ENCODE assay signal across 8 mouse cellular contexts in the genomic region with DNA sequence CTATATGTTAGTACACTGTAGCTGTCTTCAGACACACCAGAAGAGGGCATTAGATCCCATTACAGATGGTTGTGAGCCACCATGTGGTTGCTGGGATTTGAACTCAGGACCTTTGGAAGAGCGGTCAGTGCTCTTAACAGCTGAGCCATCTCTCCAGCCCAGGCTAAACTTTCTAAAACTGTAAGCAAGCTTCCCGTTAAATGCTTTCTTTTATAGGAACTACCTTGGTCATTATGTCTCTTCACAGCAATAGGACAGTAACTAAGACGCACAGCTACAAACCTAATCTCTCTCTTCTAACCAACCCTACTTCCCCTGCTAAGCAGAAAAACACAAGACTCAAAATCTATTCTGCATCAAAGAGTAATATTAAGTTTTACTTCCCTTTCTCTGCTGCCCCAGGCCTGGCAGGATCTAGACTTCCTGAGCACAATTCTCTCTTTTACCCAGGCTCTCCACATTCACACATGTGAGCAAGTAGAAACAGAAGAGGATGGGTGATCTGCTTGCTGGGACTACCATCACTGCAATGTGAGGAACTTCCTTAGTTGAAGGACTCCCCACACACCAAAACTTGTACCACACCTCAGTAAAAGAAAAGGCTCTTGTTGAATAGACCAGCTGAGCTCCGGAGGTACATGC. TPM values are rescaled to one million over a fixed set of nuclear protein-coding genes. Genes with fewer than 3 reads are reported as not detected.
DNase-seq lines count a peak whose midpoint lies in the region; ATAC-seq and TF ChIP-seq lines count a peak whose summit lies in the region.

No protein-coding gene starts in this region.

- H3K36me3 ChIP-seq in MEL (ENCODE audit: control insufficient read depth in 1 of 2, insufficient read depth in 2 of 2, low read length in 2 of 2) = peaks cover 0 to 7% of the 10 kb centered on the region in 2 experiments; a peak in 2 of 4 replicates
- H3K36me3 ChIP-seq in megakaryocyte, embryonic 14.5 days (replicated peaks; ENCODE audit: low read length) = no peaks in the 10 kb centered on the region

- no peaks in the 10 kb centered on the region for H3K9me3 ChIP-seq in MEL (replicated peaks; ENCODE audit: insufficient read depth, low read length)
- H3K9me3 ChIP-seq in megakaryocyte, embryonic 14.5 days = no peaks in the 10 kb centered on the region

- H3K27me3 ChIP-seq in MEL (ENCODE audit: control insufficient read depth in 1 of 2, insufficient read depth in 2 of 2, low read length in 2 of 2) = no peaks in the 10 kb centered on the region
- no peaks in the 10 kb centered on the region for H3K27me3 ChIP-seq in megakaryocyte, embryonic 14.5 days (replicated peaks)

- H3K4me3 ChIP-seq in MEL (ENCODE audit: control insufficient read depth in 1 of 2, insufficient read depth in 1 of 2, low read depth in 2 of 2, low read length in 2 of 2) = peak overlapping the region; percentile 40 to 54
- peak overlapping the region; percentile 88 for H3K4me3 ChIP-seq in megakaryocyte, embryonic 14.5 days (replicated peaks)

- no peak for TF ChIP-seq RAD21 in MEL (IDR thresholded peaks at IDR 0.05; ENCODE audit: low read depth, low read length)

- H3K4me1 ChIP-seq in MEL (ENCODE audit: control insufficient read depth in 1 of 2, insufficient read depth in 2 of 2, low read length in 2 of 2) = peaks cover 0 to 11% of the 10 kb centered on the region in 2 experiments; a peak in 2 of 4 replicates
- peaks cover 40% of the 10 kb centered on the region for H3K4me1 ChIP-seq in megakaryocyte, embryonic 14.5 days

- peak in 1 of 2 experiments; percentile 19; a peak in 1 of 4 replicates for TF ChIP-seq EP300 in MEL (IDR thresholded peaks at IDR 0.05; ENCODE audit: low read depth in 1 of 2, low read length in 2 of 2)

- peak overlapping the region; percentile 80 for H3K27ac ChIP-seq in MEL (ENCODE audit: control insufficient read depth, low read depth, low read length)

- H3K9ac ChIP-seq in MEL (ENCODE audit: control insufficient read depth, low read depth, low read length, poor library complexity, severe bottlenecking) = peak overlapping the region; percentile 64

- DNase-seq in frontal cortex, postnatal 25 days (ENCODE audit: low spot score in 2 of 2) = no peak
- DNase-seq in MEL (ENCODE audit: low read depth, low spot score) = peak; percentile 83
- no peak for DNase-seq in adrenal gland, adult 2 months
- no peak for DNase-seq in cerebellum, postnatal 4 days (ENCODE audit: low spot score in 2 of 2)
- DNase-seq in thymus, postnatal 0 days (ENCODE audit: low spot score) = no peak

- TF ChIP-seq CTCF in MEL (IDR thresholded peaks at IDR 0.05 in 2 of 3, conservative IDR thresholded peaks at IDR 0.05 in 1 of 3; ENCODE audit: control insufficient read depth in 1 of 3, insufficient read depth in 1 of 3, low read depth in 2 of 3, low read length in 3 of 3, poor library complexity in 1 of 3, severe bottlenecking in 1 of 3) = no peak

- no peaks in the 10 kb centered on the region for H3K79me2 ChIP-seq in MEL (ENCODE audit: control insufficient read depth, insufficient read depth, low read length, poor library complexity)

- no peak for TF ChIP-seq POLR2A in MEL (IDR thresholded peaks at IDR 0.05; ENCODE audit: control insufficient read depth in 1 of 2, insufficient read depth in 1 of 2, low read depth in 1 of 2, low read length in 2 of 2, poor library complexity in 1 of 2)

- ATAC-seq in frontal cortex, adult (ENCODE audit: low TSS enrichment) = peak; percentile 62
- peak; percentile 23 to 63 for ATAC-seq in hematopoietic stem cell, adult 5-6 weeks (replicated peaks in 1 of 2; ENCODE audit: insufficient read depth in 1 of 2, low FRiP score in 2 of 2, low TSS enrichment in 1 of 2, low read depth in 1 of 2, poor library complexity in 2 of 2, severe bottlenecking in 2 of 2)

TF ChIP-seq in MEL, 35 proteins besides CTCF, POLR2A, EP300 and RAD21:
- TF ChIP-seq GATA1 (IDR thresholded peaks at IDR 0.05; ENCODE audit: low read depth, low read length) (0 out of 2 replicates have a peak, but pooled peaks have one; percentile 3), SIN3A (IDR thresholded peaks at IDR 0.05; ENCODE audit: low read length) (no peak), TBP (IDR thresholded peaks at IDR 0.05; ENCODE audit: low read depth, low read length) (peak; percentile 74)
TF ChIP-seq in MEL: peak in this region for 2.

RNA-seq across cellular contexts. Expression of gene Esyt1, which starts 10.1 kb away (rescaled TPM):
- 35.1 and 35.9 TPM in 2 replicates for total RNA-seq in MEL (2012; rRNA removed)
- polyA plus RNA-seq in MEL (2012; ENCODE audit: insufficient read depth in 1 of 2, insufficient read length in 2 of 2, low read depth in 1 of 2, low replicate concordance in 2 of 2, missing spikeins in 1 of 2) = 10 to 100 TPM; 53.4 to 57.0 TPM
- total RNA-seq in hematopoietic stem cell, adult 5-6 weeks (2017) = 70.7 and 75.9 TPM in 2 replicates
- 48.5 and 62.5 TPM in 2 replicates for polyA plus RNA-seq in megakaryocyte, embryonic 14.5 days (2012; ENCODE audit: insufficient read depth, low replicate concordance)
- total RNA-seq in adrenal gland, adult 2 months (2021) = 10 to 100 TPM; 26.1 to 32.6 TPM
- polyA plus RNA-seq in adrenal gland, adult 2 months (2012; rRNA removed) = 52.8 and 59.6 TPM in 2 replicates
- polyA plus RNA-seq in thymus, postnatal 0 days (2015; fragmentation: Nextera tagmentation; extraction: Ambion mirVana) = 43.2 and 44.6 TPM in 2 replicates

RNA-seq across cellular contexts. Expression of gene Zc3h10, which starts 11.8 kb away (rescaled TPM):
- 14.2 and 14.6 TPM in 2 replicates for total RNA-seq in MEL (2012; rRNA removed)
- 10 to 100 TPM in 1 of 2 experiments, not detected in 1; 17.3 TPM for polyA plus RNA-seq in MEL (2012; ENCODE audit: insufficient read depth in 1 of 2, insufficient read length in 2 of 2, low read depth in 1 of 2, low replicate concordance in 2 of 2, missing spikeins in 1 of 2)
- 13.9 and 16.3 TPM in 2 replicates for total RNA-seq in hematopoietic stem cell, adult 5-6 weeks (2017)
- polyA plus RNA-seq in megakaryocyte, embryonic 14.5 days (2012; ENCODE audit: insufficient read depth, low replicate concordance) = 21.5 and 24.2 TPM in 2 replicates
- 10 to 100 TPM; 11.7 to 12.3 TPM for total RNA-seq in adrenal gland, adult 2 months (2021)
- 16.0 and 16.3 TPM in 2 replicates for polyA plus RNA-seq in adrenal gland, adult 2 months (2012; rRNA removed)
- polyA plus RNA-seq in thymus, postnatal 0 days (2015; fragmentation: Nextera tagmentation; extraction: Ambion mirVana) = 17.8 and 18.8 TPM in 2 replicates

RNA-seq across cellular contexts. Expression of gene Rpl41, which starts 13.4 kb away (rescaled TPM):
- total RNA-seq in MEL (2012; rRNA removed) = 6,649 and 6,931 TPM in 2 replicates
- polyA plus RNA-seq in MEL (2012; ENCODE audit: insufficient read depth in 1 of 2, insufficient read length in 2 of 2, low read depth in 1 of 2, low replicate concordance in 2 of 2, missing spikeins in 1 of 2) = over 10,000 TPM in 1 of 2 experiments, 100 to 1,000 TPM in 1; 274 to 10,905 TPM
- total RNA-seq in hematopoietic stem cell, adult 5-6 weeks (2017) = 2,366 and 3,073 TPM in 2 replicates
- polyA plus RNA-seq in megakaryocyte, embryonic 14.5 days (2012; ENCODE audit: insufficient read depth, low replicate concordance) = 1,477 and 10,817 TPM in 2 replicates
- total RNA-seq in adrenal gland, adult 2 months (2021) = 1,000 to 10,000 TPM; 3,028 to 3,144 TPM
- polyA plus RNA-seq in adrenal gland, adult 2 months (2012; rRNA removed) = 1,154 and 1,178 TPM in 2 replicates
- polyA plus RNA-seq in thymus, postnatal 0 days (2015; fragmentation: Nextera tagmentation; extraction: Ambion mirVana) = 4,302 and 4,551 TPM in 2 replicates

RNA-seq across cellular contexts. Expression of gene Pa2g4, which starts 30.0 kb away (rescaled TPM):
- 232 and 235 TPM in 2 replicates for total RNA-seq in MEL (2012; rRNA removed)
- polyA plus RNA-seq in MEL (2012; ENCODE audit: insufficient read depth in 1 of 2, insufficient read length in 2 of 2, low read depth in 1 of 2, low replicate concordance in 2 of 2, missing spikeins in 1 of 2) = 100 to 1,000 TPM; 298 to 663 TPM
- total RNA-seq in hematopoietic stem cell, adult 5-6 weeks (2017) = 225 and 337 TPM in 2 replicates
- polyA plus RNA-seq in megakaryocyte, embryonic 14.5 days (2012; ENCODE audit: insufficient read depth, low replicate concordance) = 407 and 451 TPM in 2 replicates
- total RNA-seq in adrenal gland, adult 2 months (2021) = 10 to 100 TPM; 79.7 to 88.2 TPM
- polyA plus RNA-seq in adrenal gland, adult 2 months (2012; rRNA removed) = 6.4 and 8.6 TPM in 2 replicates
- 238 and 264 TPM in 2 replicates for polyA plus RNA-seq in thymus, postnatal 0 days (2015; fragmentation: Nextera tagmentation; extraction: Ambion mirVana)

RNA-seq across cellular contexts. Expression of gene Myl6b, which starts 37.3 kb away (rescaled TPM):
- 1.8 and 2.6 TPM in 2 replicates for total RNA-seq in MEL (2012; rRNA removed)
- polyA plus RNA-seq in MEL (2012; ENCODE audit: insufficient read depth in 1 of 2, insufficient read length in 2 of 2, low read depth in 1 of 2, low replicate concordance in 2 of 2, missing spikeins in 1 of 2) = 10 to 100 TPM in 1 of 2 experiments, not detected in 1; 18.8 TPM
- total RNA-seq in hematopoietic stem cell, adult 5-6 weeks (2017) = 1.3 and 3.9 TPM in 2 replicates
- 9.5 and 15.9 TPM in 2 replicates for polyA plus RNA-seq in megakaryocyte, embryonic 14.5 days (2012; ENCODE audit: insufficient read depth, low replicate concordance)
- 1 to 10 TPM; 6.2 to 8.3 TPM for total RNA-seq in adrenal gland, adult 2 months (2021)
- polyA plus RNA-seq in adrenal gland, adult 2 months (2012; rRNA removed) = 5.1 and 5.7 TPM in 2 replicates
- 3.8 and 5.2 TPM in 2 replicates for polyA plus RNA-seq in thymus, postnatal 0 days (2015; fragmentation: Nextera tagmentation; extraction: Ambion mirVana)
